Mouse (Mus musculus) gastrocnemius, adult 8-10 months (tissue): ENCODE measurements around the gene Gm16405. TPM values are rescaled to one million over a fixed set of nuclear protein-coding genes. Genes with fewer than 3 reads are reported as not detected.
"Not testable (repeated sequence)": the region's sequence is repeated elsewhere in the genome, so short reads cannot be mapped to it uniquely, and the experiment has no call there.

Source experiments
- DNase-seq, 2 experiments: peaks; one replicate each; pipeline ENCODE4 v3.0.0; 2022; ENCODE audit warnings: low spot score in 2 of 2
- total RNA-seq, 4 experiments: library from RNA; stranded (reverse); gene quantifications; 2 replicates each; pipeline ENCODE4 v1.2.4; 2022

The Gm16405 gene
- total RNA-seq, result not detected

DNA sequence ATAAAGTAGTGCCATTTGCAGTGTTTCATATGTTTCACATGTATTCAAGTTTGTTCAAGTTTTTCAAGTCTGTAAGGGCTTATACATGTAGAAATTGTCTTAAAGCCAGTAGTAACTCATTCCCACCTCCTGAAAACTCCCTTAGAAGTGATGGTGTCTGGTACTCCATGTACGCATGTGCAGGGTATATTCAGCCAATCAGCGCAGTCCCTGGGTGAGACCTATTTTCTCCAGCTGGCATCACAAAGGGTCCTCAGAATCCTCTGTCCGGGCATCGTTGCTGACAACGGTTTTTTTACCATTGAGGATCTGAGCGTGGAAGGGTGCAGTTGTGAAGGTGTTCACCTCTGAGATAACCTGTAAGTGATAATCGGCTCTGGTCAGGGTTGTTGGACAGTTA is at the start of gene Gm16405:
Gene Gm16405 (plus strand): TSS at position 301 of the 400 bp plus-strand sequence.
- DNase-seq, result not testable (repeated sequence)

Other genes starting within 250 kb of the Gm16405 start
- not detected for gene Gm16430, start 91.0 kb downstream of the Gm16405 start, total RNA-seq